Mouse (Mus musculus) right cerebral cortex, postnatal 10 days (tissue): ENCODE measurements around the gene Gm20388.

Experiments
- DNase-seq, 2 experiments: peaks; one replicate each; pipeline ENCODE4 v3.0.0; 2021; ENCODE audit warnings: low spot score in 2 of 2

The Gm20388 gene

GRCm38 (mm10) chr8:119910547-119911257 is at the start of gene Gm20388:
TSS of gene Gm20388 (plus strand) at chr8:119910841.
- DNase-seq, result peak; percentile 92 to 93

GRCm38 (mm10) chr8:119861706-119862389 is 48.8 kb upstream of the Gm20388 start, which contains the start of gene Klhl36:
TSS of gene Klhl36 (plus strand) at chr8:119862266.
- peak; percentile 96 to 97 for DNase-seq

GRCm38 (mm10) chr8:119862390-119862734 is 48.3 kb upstream of the Gm20388 start:
- DNase-seq, result no peak

- DNase-seq, result no peak
Observed at GRCm38 (mm10) chr8:119862749-119863148, 47.9 kb upstream of the Gm20388 start.

DNA sequence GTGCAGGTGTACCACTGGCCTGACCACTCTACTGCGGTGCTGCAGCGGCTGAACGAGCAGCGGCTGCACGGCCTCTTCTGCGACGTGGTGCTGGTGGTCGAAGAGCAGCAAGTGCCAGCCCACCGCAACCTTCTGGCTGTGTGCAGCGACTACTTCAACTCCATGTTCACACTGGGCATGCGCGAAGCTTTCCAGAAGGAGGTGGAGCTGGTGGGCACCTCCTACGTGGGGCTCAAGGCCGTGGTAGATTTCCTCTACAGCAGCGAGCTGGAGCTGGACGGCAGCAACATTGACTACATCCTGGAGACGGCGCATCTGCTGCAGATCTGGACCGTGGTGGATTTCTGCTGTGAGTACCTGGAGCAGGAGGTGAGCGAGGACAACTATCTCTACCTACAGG is 41.0 kb upstream of the Gm20388 start:
- no peak for DNase-seq

GRCm38 (mm10) chr8:119873181-119873580 is 37.5 kb upstream of the Gm20388 start:
- no peak for DNase-seq

DNA sequence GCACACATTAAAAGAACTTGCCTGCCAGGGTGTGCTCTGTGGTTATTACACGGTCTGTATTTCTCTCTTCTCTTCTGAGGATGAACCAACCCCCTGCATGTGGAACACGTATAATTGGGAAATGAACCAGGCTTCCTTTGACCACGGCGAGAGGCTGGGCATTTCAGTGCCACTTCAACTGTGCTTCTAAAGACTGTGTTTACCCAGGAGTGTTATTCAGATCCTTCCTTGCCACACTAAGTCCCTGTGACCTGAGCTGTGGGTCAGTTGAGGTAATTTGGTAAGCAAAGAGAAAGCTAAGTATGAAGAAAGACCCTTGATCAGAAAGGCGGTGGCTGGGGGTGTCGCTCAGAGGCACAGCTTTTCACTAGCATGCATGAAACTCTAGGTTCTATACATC is 29.3 kb upstream of the Gm20388 start:
- no peak for DNase-seq

DNA sequence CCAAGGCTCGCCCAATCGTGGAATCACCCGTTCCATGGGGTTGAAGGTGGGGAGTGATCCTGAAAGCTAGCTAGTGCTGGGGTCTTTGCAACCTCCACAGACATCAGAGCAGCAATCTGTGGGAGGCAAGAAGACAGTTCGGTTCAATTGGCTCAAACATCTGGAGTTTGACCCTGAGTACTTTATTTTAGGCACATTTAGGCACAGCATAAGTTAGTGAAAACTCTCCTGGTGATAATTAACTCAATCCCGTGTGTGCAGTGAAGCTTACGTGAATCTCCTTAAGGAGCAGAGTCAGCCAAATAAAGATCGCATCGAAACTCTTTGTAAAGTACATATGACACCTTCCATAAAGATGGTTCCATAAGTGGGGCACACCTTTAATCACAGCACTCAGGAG is 28.7 kb upstream of the Gm20388 start:
- DNase-seq, result no peak

DNA sequence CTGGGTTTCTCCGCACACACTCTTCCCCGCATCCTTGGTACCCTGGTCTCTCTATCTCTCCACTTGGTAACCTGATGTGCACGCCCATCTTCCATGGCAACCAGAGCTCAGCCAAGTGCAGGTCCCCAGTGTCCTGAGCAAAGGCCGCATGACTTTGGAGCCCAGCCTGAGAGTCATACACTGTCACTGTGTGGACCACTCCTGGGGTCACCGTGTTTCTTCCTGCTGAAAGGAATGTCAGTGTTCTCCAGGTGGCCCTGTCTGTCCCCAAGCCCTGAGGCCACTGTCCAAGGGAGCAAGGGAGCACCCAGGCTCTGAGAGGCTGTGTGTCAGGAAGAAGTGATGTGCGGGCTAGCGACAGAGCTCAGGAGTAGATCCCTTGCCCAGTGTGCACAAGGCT is 27.4 kb upstream of the Gm20388 start:
- no peak for DNase-seq

DNA sequence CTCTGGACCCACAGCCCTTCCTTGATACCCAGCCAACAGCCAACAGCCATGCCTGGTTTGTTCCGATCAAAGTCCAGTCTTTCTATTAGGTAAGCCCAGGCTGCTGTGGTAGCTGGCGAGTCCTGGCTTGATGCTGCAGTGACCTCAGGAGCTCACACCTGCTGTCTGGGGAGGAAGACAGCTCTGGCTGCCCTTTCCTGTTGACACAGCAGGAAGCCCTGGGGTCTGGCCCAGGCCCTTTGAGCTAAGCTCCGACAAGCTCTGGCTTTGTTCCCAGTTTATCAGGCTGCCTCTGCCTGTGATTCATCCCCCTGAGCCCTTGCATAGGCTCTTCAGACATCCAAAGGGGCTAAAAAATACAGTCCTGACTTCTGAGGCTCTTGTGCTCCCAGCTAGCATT is 25.0 kb upstream of the Gm20388 start:
- DNase-seq, result peak; percentile 47 to 49

DNA sequence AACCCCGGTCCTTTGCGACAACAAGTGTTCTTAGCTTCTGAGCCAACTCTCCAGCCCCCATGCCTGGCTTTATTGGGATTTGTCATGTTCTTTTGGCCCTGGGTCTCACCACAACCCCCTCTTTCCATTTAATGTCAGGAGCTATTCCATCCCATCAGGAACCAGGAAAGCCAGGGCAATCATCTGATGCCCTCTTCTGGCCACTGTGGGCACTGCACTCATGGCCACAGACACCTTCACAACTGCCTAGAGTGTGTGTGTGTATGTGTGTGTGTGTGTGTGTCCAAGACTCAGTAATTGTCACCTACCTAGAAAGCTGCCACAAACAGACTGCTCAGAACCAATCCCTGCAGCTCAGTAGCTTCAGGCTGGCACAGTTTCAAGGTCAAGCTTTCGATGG is 23.5 kb upstream of the Gm20388 start:
- DNase-seq, result peak in 1 of 2 experiments; percentile 43

DNA sequence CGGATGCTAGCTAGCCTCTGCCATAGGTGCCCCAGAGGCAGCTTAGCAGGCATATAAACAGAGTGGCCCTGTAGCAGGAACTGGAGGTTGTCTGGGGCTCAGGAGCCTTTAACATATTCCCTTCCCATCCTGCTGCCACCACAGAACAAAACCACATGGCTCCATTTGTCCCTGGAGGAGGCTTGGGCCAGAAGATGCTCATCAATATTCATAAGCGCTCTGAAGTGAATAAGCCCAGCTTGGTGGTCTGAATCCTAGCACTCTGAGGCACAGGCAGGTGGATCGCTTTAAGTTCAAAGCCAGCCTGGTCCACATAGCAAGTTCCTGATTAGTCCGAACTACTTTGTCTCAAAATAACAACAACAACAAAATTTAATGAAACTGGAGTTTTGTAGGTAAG is 22.6 kb upstream of the Gm20388 start:
- DNase-seq, result no peak

GRCm38 (mm10) chr8:119897069-119897468 is 13.6 kb upstream of the Gm20388 start:
- no peak for DNase-seq

DNA sequence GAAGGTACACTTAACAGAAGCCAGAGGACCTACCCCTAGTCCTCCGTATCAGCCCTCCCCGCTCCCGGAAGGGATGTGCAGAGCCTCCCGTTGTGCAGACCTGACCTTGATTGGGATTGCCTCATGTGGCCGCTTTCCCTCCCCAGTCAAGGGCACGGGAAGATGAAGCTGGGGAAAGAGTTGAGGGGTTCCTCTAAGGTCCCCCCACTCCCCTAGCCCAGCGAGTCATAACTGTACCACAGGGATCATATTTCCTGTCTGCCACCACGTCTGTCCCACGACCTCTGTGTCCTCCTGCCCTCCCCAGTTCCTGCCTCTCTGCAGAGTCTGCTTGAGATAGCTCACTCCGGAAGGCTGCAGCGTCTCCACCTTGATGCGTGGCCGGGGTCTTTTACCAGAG is 12.7 kb upstream of the Gm20388 start:
- no peak for DNase-seq

DNA sequence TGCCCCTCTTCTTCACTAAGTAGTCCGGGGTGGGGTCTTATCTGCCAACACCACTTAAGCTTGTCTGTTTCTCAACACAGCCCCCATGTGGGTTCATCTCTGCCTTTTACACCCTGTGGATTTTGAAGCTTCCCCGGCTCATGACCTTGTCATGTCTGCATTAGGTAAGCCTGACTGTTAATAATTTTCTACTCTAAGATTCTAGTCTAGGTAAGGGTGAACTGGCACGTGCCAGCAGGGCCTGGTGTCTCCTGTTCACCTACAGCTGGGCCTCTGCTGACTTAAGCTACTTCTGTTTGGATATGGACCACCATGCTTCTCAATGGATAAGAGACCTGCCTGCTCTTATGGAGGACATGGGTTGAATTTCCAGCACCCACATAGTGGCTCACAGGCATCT is 9.3 kb upstream of the Gm20388 start:
- no peak for DNase-seq

GRCm38 (mm10) chr8:119901952-119902351 is 8.7 kb upstream of the Gm20388 start:
- DNase-seq, result no peak

- DNase-seq, result no peak
Observed at GRCm38 (mm10) chr8:119904323-119904911, 6.2 kb upstream of the Gm20388 start.

- DNase-seq, result no peak
Observed at GRCm38 (mm10) chr8:119909944-119910546, 596 bp upstream of the Gm20388 start, which contains the start of gene Usp10. TSS of gene Usp10 (plus strand) at chr8:119910360.

DNA sequence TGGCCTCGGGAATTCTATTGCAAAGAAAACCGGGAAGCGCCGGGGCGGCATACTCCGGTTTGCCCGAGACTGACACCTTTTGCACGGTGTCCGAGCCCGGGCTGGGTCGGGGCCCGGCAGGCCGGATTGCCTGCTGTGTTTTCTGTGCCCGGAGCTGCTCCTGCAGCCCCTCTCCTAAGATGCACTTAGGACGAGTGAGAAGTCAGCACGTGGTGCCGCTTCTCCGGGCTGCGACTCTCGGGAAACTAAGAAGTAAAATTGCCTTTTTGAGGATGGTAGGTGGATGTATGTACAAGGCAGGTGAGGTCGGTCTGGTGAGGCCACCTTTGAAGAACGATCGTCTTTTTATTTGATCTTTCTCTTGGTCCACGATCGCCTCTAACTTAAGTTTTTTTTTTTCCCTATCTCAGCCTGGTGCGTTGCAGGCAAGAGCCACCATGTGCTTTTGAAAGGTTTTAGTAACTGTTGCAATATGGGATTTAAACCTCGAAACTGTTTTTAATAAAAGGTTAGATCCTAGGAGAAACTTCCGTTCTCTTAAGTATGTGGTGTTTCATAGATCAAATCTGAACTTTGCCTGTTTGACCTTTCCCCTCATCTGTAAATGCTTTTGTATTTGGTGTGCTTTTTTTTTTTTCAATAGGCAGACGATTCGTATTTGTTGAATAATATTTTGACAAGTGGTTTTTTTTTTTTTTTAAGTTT is 769 bp downstream of the Gm20388 start:
- no peak for DNase-seq

DNA sequence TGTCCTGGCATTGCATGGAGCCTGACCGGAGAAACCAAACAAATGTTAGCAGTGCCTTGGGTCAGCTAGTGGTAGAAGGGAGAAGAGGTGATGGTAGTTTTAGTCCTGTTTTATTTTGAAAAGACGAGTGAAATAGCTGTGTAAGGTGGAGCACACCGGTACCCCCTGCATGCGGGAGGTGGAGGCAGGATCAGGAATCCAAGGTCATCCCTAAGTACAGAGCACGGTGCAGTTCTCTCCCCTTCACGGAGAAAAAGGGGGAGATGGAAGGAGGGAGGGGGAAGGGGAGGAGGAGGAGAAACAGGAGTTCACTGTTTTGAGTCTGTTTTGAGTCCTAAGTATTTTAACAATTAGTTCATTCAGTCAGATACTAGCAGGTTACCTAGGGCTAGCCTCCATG is 2.0 kb downstream of the Gm20388 start:
- no peak for DNase-seq

GRCm38 (mm10) chr8:119913181-119913580 is 2.5 kb downstream of the Gm20388 start:
- no peak for DNase-seq

GRCm38 (mm10) chr8:119914161-119914560 is 3.5 kb downstream of the Gm20388 start:
- DNase-seq, result no peak
